Mouse (Mus musculus) cerebral cortex, adult 2 months (tissue): ENCODE data around the gene Scimp.

ENCODE experiments used
- WGBS: fragments of 180-500 bp; shearing (Covaris S2); methylation state at CpG from one replicate; pipeline ENCODE4 v1.1.7; 2018; 5-methylcytosine and 5-hydroxymethylcytosine counted together

The Scimp gene

DNA sequence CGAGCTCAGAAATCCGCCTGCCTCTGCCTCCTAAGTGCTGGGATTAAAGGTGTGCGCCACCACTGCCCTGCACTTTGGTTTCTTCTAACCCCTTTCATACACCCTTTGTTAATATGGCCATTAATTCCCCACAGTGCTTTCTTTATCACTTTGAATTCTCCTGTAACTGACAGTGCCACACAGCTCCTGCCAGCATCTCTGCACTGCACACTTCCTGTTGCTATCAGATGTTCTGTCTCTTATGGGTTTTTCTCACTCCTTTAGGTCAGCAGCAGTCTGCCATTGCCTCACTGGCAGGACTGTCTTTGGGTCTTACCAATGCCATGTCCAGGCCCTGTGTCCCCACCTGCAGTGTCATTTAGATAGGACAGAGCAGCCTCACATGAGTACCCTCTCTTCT, 41.6 kb downstream of the Scimp start:
- 94% methylated on average over 3 of the region's 3 CpGs for WGBS

DNA sequence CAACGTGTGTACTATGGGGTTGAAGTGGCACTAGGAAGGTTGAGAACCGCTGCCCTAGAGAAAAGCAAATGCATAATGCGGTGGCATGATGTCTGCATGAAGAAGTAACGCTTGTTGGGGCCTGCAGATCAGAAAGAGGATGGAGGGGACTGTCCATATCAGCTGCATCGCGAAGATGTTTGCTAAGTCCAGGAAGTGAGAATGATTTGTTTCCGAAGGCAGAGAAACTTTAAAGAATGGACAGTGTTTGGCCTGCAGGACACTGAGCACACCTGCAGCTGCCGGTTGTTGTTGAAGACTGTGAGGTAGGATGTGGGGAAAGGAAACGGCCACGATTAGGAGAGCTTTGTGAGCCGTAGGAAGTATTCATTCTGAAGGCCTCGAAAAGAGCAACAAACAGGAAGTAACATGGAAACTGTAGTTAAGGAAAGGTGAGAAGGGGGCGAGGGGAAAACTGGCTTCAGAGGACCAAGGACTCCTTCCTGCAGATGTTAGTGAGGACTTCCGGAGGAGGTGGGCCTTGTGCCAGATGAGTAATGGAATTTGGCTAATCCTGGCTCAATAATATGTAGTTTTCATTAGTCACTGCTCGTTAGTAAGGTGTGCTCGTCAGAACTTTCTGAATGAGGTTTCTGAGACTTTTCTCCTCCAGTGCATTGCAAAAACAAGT, 46.5 kb downstream of the Scimp start:
- 60% methylated on average over 16 of the region's 16 CpGs for WGBS

DNA sequence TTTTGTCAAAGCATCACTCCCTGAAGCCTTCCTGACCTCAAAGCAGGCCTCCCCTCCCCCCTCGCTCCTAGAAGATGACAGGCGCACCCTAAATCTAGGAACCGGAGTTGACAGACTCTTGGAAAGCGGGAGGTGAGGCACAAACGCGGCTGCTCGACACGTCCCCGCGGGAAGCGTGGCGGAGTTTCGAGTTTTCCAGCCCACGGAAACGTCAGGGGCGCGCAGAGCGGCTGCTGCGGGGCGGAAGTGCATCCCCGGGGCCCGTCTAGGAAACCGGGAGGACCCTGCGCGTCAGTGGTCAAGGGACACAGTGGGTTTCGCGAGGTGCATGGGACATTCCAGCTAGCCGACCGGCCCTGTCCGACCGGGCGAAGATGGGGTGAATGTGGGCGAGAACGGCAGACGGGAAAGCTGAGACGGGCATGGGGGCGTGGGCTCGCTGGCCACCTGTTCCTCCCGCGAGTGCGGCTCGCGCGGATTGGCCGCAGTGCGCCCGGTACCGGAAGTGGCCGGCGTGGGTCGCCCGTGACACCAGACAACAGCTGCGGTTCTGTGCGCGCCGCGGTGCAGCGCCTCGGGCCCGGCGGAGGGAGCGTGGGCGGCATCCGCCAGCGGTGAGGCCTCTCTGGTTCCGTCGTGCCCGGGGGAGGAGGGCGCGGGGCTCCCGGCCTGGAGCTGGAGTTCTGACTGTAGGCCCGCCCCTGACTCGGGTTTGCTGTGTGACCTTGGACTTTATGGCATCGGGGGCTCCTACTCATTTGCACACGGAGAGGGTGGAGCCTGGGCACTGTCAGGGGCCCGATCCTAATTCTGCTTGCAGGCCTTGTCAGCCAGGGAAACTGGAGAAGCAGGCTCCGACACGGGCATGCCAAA, 48.2 kb downstream of the Scimp start, which contains the start of gene Zfp3:
Gene Zfp3 (plus strand): TSS at position 274 of the 873 bp plus-strand sequence.
- WGBS: under 1% methylated on average over 78 of the region's 78 CpGs

DNA sequence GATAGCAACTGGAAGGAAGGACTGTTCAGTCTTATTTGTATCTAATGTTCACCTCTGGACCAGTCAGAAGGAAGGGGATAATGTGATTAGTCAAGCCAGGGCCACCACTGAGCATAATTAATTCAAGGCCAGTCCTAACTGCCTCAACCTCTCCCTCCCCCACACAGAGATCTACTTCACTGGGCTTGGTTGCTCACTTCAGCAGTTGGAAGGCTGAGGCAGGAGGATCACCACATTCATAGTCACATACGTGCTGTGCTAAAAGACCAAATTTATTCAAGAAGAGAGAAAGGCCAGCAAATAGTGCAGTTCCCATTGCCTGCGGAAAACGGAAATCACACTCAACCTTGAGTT, 48.8 kb downstream of the Scimp start:
- WGBS: 17% methylated on average over 3 of the region's 3 CpGs

DNA sequence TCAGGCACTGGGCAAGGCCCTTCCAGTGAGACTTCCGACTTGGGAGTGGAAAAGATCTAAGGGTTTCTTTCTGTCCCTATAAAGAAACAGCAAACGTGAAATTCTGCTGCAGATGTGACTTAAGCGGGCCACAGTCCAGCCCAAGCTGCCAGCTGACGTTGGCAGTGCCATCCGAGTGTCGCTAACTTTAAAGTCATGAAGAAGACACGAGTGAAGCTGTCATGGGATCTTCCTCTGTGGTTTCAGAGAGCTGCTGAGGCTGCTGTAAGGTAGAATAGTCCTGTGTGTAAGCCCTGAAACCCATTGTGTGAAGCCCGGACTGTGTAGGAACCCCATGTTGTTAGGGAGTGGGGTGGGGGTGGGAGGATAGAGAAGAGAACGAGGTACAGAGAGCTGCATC, 49.7 kb downstream of the Scimp start:
- 79% methylated on average over 9 of the region's 9 CpGs for WGBS

DNA sequence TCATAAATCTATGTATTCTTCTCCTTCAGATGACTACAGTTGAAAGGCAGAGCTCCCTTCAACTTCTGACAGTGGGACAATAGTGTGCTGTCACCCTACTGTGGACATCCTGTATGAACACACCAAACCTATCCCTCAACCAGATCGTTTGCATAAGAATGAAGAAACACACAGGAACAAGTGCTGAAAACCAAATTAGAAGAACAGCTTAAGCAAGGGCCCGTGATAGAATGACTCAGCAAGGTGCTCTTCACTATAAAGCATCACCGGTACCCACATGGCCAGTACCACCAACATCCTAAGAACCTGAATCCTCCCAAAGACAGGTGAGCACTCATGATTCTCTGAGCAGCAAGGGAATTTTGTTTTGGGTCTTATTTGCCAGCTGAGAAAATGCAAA, 51.9 kb downstream of the Scimp start:
- WGBS: 63% methylated on average over 3 of the region's 3 CpGs

DNA sequence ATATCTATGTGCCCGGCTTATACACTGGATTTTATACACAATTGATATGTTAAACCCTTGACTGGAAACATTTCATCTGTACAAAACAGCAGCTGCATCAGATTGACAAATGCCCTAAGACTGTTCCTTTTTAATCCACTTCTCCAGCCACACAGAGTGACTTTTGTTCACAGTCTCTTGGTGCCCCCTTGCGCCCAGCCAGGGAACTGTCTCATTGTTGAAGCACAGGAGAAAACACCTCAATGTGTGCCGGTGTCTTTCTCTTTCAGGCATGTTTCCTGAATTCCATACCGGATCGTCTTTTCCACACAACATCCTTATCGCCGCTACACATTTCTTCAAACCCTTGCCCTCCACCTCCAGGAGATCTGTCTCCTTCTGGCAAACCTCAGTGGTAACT, 56.7 kb downstream of the Scimp start:
- WGBS: 4% methylated on average over 7 of the region's 7 CpGs

DNA sequence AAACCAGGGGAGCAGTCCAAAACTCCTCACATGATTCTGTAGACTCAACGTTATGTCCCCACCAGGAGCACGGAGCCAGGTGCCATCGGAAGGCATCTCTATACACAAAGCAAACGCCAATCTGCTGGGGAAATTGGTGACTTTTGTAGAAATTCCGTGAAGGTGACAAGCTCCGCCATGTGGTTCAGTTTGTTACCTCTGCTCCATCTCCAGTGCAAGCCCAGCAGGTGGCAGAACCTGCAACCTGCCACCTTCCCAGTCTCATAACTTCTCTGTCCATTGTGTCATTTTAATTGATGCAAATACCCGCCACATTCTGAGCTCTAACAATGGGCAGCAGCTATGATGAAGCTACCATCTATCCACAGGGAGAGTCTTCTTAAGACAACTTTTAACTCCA, 57.4 kb downstream of the Scimp start:
- 38% methylated on average over 7 of the region's 7 CpGs for WGBS

DNA sequence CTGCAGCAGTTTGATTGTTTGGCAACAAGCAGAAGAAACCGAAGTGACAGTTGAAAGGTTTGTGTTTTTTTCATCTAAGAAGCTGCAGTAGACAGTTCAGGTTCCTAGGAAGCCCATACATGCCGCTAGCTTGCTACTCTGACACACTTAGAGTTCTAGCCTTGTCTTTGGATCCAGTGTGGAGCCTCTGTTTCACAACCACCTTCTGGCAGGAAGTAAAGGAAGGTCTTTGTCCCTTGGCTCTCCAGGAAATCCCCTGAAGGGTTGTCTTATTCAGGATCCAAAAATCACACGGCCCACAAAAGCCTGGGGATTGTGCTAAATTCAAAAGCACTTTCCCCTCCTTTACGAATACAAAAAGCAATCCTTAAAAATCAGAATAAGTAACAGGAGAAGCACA, 57.9 kb downstream of the Scimp start:
- WGBS: 32% methylated on average over 4 of the region's 4 CpGs

DNA sequence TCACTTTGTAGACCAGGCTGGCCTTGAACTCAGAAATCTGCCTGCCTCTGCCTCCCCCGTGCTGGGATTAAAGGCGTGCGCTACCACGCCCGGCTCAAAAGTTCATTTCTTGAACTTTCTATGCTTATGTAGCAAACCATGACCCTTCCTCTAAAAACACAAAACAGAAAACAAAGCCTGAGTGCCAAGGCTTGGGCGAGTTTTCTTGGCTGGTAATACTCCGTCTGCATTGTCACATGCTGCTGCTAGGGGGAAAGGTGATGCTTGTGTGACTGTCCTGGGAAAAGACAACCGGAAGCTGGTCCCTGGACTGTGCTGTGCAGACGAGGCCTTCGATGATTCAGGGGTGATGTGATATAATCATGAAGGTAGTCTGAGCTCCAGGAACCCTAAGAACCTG, 59.2 kb downstream of the Scimp start:
- WGBS: 97% methylated on average over 10 of the region's 10 CpGs

DNA sequence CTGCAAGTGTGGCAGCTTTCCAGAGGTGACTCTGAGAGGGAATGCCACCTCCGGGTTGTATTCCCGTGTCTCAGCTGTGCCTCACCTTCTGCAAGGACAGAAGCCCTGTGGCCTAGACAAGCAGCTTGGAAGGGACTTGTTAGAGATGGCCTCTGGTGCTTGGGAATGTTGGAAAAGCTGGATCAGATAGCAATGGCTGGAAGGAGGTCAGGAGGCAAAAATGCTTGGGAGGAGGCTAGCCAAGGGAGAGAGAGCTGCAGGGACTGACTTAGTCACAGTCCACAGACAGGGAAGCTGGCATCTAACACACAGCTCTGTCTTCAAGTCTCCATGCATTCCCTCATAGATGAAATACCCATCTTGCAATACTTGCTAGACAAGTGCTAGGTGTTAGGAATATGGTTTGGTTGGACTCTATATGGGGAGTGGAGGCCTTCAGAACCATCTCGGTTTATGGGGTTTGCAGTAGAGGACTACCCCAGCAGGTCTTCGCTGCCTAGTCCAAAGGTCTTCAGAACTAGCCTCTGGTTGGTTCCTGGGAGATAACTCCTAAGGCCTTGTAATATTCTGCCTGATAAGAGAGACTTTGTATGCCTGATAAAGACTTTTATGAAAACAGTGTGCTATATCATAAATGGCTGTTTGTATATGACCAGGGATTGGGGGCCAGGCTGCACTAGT, 59.9 kb downstream of the Scimp start:
- WGBS: 79% methylated on average over 4 of the region's 4 CpGs

DNA sequence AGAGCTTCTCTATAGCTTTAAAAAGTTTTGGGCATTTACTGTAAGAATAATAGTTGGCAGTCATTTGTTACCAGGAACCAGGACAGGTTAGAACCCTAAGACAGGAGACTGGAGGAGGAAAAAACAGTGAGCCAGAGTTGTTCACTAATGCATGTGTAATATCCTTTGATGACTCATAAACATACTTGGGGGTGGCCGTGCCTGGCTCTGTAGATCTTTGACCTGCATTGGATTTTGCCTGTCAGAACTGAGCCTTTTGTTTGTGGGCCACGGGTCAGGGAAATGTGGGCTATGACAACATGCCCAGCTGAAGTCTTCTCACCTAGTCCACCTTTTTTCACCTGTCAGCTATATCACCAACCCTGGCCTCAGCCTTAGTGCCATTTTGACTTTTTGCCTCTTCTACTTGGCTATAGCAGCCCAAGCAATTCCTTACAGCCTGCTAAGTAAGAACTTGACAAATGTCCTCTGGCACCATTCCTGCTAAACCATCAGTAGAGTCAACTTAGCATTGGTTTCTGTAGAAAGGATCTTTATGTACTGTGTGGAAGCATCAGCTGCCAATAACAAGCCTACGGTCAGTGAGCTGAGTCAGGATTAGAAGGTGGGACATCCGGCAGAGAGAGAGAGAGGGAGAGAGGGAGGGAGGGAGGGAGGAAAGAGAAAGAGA, 64.4 kb downstream of the Scimp start:
- WGBS: 83% methylated on average over 4 of the region's 4 CpGs

DNA sequence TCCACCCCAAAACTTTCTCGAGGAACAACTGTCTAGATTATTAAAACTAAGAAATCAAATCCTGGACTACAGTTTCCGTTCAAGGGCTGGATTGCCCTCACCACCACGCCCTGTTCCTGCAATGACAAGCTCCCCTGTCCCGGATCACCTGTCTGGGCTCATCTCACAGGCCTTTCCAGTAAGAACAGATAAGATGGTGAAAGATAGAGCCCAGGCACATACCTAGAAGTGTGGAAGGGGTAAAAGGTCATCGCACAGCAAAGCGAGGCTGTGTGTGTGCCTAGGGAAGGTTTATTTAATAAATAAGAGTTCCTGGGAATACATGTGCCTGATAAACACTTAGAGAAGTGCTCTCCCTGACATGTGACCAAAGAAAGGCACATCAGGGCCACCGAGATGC, 66.8 kb downstream of the Scimp start:
- 89% methylated on average over 7 of the region's 7 CpGs for WGBS

DNA sequence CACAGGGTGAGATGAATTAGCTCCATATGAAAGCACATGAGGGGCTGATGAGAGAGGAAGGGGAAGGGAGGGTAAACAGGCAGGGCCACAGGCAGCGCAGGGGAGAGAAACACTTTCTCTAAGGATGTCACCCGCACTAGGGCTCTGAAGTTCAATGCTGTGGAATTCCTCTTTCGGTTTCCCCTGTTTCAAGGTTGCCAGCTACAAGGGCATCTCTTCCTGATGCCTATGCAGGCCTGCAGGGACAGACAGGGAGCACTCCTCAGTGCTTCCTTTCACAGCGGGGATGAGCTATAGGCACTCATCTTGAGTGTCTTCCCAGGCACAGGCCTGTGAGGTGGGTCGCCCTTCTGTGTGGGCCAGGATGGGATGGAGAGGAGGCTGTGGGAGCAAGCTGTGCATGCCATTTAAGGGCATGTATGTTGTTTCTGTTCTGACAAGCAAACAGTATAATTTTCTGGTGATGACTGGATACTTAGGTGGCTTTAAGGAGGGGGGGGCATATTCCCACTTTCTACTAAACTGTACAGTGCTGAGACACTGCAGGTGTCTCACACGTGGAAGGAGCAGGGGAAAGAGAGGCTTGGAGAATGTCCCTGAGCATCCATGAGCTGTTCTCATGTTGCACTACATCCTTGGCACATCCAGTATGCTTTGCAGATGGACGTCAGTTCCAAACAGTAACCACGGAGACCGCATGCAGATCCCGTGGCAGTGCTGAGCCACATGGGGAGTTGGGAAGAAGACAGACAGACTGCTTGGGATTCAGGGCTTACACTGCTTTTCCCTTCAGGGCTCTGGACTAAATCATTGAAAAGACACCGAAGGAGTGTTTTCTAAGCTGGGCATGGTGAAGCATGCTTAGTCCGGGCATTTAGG, 69.6 kb downstream of the Scimp start:
- WGBS: 59% methylated on average over 12 of the region's 12 CpGs

DNA sequence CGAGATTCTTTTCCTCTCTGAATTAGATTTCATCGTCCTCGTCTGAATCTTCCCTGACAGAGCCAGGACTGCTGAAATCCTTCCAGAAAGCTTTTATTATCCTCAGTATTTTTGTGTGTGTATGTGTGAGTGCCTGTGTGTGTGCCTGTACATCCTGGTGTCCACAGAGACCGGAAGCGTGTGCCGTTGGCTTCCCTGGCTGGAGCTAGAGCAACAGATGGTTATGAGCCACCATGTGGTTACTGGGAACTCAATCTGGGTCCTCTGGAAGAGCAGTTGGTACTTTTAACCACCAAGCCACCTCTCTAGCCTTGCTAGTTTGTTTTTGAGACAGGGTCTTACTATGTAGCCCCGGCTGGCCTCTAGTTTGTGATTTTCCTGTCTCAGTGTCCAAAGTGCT, 70.3 kb downstream of the Scimp start:
- WGBS: 62% methylated on average over 7 of the region's 7 CpGs

DNA sequence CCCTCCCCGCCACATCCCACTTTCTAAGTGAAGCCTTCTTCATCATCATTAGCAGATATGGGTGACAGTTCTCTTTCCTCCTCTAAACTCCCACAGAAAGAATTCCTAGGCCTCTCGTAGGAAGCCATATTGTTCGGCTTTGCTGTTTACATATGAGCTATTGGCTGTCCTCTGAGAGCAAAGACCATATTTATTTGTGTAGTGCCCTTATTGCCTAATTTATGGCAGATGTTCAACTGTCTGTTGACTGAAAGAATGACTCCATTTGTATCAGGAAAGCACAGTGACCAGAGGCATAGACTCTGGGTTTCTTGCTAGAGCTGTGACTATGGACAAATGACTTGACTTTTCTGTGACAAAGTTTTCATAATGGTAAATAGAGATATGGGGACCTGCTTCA, 70.8 kb downstream of the Scimp start:
- 90% methylated on average over 3 of the region's 3 CpGs for WGBS
